Mouse (Mus musculus) regulatory T cell (primary cell): ENCODE measurements around the gene Fbxo11.
"Not testable (repeated sequence)": the region's sequence is repeated elsewhere in the genome, so short reads cannot be mapped to it uniquely, and the experiment has no call there.

Source experiments
- in situ Hi-C: fragments of 300-600 bp; cut with MboI, MseI; formaldehyde crosslinking; loops from one replicate; pipeline ENCODE4 v1.15.1; 2025; ENCODE audit warnings: high pct_unique_total_duplicates

Gene Fbxo11

GRCm38 (mm10) chr17:87968483-87968926, 96.6 kb downstream of the Fbxo11 start:
- in situ Hi-C loops: not testable (repeated sequence)

- in situ Hi-C loops: no loop called here
Observed at GRCm38 (mm10) chr17:87963081-87964075, 101.7 kb downstream of the Fbxo11 start.

GRCm38 (mm10) chr17:87959931-87960330, 105.2 kb downstream of the Fbxo11 start:
- in situ Hi-C loops: loop anchor here (5.0 kb wide), 1 partner anchor 293 kb away; no protein-coding TSS in a partner anchor

GRCm38 (mm10) chr17:87959406-87959805, 105.7 kb downstream of the Fbxo11 start:
- in situ Hi-C loops: loop anchor here (5.0 kb wide), 1 partner anchor 292 kb away; no protein-coding TSS in a partner anchor

- in situ Hi-C loops: loop anchor here (5.0 kb wide), 1 partner anchor 291 kb away; no protein-coding TSS in a partner anchor
Observed at GRCm38 (mm10) chr17:87958283-87958682, 106.8 kb downstream of the Fbxo11 start.

GRCm38 (mm10) chr17:87957096-87957840, 107.8 kb downstream of the Fbxo11 start:
- in situ Hi-C loops: loop anchor here (5.0 kb wide), 1 partner anchor 290 kb away; no protein-coding TSS in a partner anchor

GRCm38 (mm10) chr17:87954618-87955124, 110.4 kb downstream of the Fbxo11 start:
- in situ Hi-C loops: loop anchor here (5.0 kb wide), 2 partner anchors 187 to 287 kb away; no protein-coding TSS in a partner anchor

GRCm38 (mm10) chr17:87948965-87949584, 116.0 kb downstream of the Fbxo11 start:
- in situ Hi-C loops: loop anchor here (5.0 kb wide), 1 partner anchor 62 kb away; no protein-coding TSS in a partner anchor
